Mouse (Mus musculus) hindbrain, postnatal 0 days (tissue): ENCODE measurements around the gene Azin2. TPM values are rescaled to one million over a fixed set of nuclear protein-coding genes. Genes with fewer than 3 reads are reported as not detected.

Source experiments
- ATAC-seq: fragments of 200-750 bp; cut with Nextera tagmentation; 2 replicates; pipeline ENCODE4 v1.8.0; 2017; ENCODE audit warnings: mild to moderate bottlenecking, moderate TSS enrichment, moderate library complexity
- DNase-seq: peaks from one replicate; pipeline ENCODE4 v3.0.0-alpha.2; 2015; ENCODE audit warnings: low spot score
- H3K27ac ChIP-seq: fragments of 300-500 bp; sonication (generic); 2 replicates; pipeline ENCODE4 v1.5.1; 2014; ENCODE audit warnings: mild to moderate bottlenecking
- H3K27me3 ChIP-seq: fragments of 300-500 bp; sonication (generic); 2 replicates; pipeline ENCODE4 v1.6.1; 2014; ENCODE audit warnings: low read length, mixed read lengths; ENCODE audit not compliant: insufficient read depth
- H3K36me3 ChIP-seq: fragments of 300-500 bp; sonication (generic); 2 replicates; pipeline ENCODE4 v1.6.1; 2014; ENCODE audit warnings: low read length, mixed read lengths; ENCODE audit not compliant: insufficient read depth
- H3K4me1 ChIP-seq: fragments of 300-500 bp; sonication (generic); 2 replicates; pipeline ENCODE4 v1.6.1; 2014; ENCODE audit warnings: antibody characterized with exemption, low read length, mixed read lengths; ENCODE audit not compliant: insufficient read depth
- H3K4me2 ChIP-seq: fragments of 300-500 bp; sonication (generic); 2 replicates; pipeline ENCODE4 v1.6.1; 2014; ENCODE audit warnings: low read depth, mild to moderate bottlenecking, low read length, moderate library complexity, mixed read lengths
- H3K4me3 ChIP-seq: fragments of 300-500 bp; sonication (generic); 2 replicates; pipeline ENCODE4 v1.5.1; 2014; ENCODE audit warnings: low read length
- H3K9ac ChIP-seq: fragments of 300-500 bp; sonication (generic); replicated peaks from 2 replicates; pipeline ENCODE4 v1.6.1; 2014; ENCODE audit warnings: mild to moderate bottlenecking, low read length, moderate library complexity, mixed read lengths
- H3K9me3 ChIP-seq: fragments of 300-500 bp; sonication (generic); 2 replicates; pipeline ENCODE4 v1.6.1; 2016; ENCODE audit warnings: low read length, mixed read lengths
- CTCF ChIP-seq: IDR thresholded peaks from 2 replicates; pipeline ENCODE4 v1.5.1; 2016; ENCODE audit warnings: antibody characterized with exemption, control low read depth, low read depth
- WGBS: fragments of 180-500 bp; shearing (Covaris S2); extraction: QIAGEN DNeasy Blood & Tissue Kit; methylation state at CpG from one replicate; pipeline ENCODE4 v1.1.7; 2014; 5-methylcytosine and 5-hydroxymethylcytosine counted together
- polyA plus RNA-seq: library from polyadenylated mRNA; unstranded; fragments of >200 nt; fragmentation: Nextera tagmentation; extraction: Ambion mirVana; gene quantifications from 2 replicates; pipeline ENCODE4 v1.2.1, GENCODE M21; 2015
- total RNA-seq: library from RNA; depleted of rRNA; stranded (reverse); fragments of >200 nt; gene quantifications from 2 replicates; pipeline ENCODE4 v1.2.3, GENCODE M21; 2014

Azin2 gene
- total and polyA plus RNA-seq, 2 experiments from 2014 or later, result 32.7 to 32.9 TPM

DNA sequence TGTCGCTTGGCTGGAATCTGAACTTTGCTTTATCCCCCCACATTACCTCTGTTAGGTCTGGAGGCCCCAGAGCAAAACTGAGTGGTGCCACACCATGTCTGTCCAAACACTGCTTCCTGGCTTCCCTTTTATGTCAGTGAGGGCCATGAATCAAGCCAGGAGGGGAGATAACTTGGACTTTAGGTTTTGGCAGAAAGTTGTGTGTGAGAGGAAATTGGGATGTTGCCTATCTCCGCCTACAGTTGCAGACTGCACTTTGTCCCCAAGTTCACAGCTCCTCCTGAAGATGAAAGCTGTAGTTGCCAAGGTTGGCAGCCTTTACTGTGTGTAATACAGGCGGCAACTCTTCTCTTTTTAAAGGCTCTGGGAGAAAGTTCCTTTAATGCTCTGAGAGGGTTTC is 38.5 kb upstream of the Azin2 start:
- Histone ChIP-seq H3K9me3 (no peaks in the 10 kb centered on the region), H3K9ac (no peak overlapping the region), H3K4me3 (no peak overlapping the region), H3K4me1 (no peaks in the 10 kb centered on the region), H3K4me2 (no peak overlapping the region), H3K27me3 (no peaks in the 10 kb centered on the region), H3K36me3 (peaks cover 26% of the 10 kb centered on the region), H3K27ac (no peak overlapping the region)
- DNase-seq (no peak), ATAC-seq (no peak)
- WGBS, result 87% methylated on average over 3 of the region's 3 CpGs
- no peak for TF ChIP-seq CTCF

DNA sequence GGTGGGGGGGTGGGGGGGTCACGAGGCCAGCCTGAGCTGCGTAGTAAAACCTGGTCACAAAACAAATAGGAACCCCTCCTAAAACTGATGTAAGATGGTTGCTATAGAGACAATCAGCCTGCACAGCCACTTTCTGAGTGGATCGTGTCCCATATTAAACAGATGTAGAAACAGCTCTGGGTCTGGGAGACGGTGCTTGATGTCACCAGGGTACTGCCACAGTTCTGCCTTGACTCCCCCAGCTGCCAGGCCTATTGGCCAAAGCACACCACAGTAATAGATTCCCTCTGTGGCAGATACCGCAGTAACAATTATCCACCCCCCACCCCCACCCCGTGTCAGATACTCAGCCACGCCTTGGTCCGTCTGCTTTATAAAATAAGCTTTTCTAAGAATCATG is 36.2 kb upstream of the Azin2 start:
- no peak overlapping the region for H3K4me3 ChIP-seq
- no peak overlapping the region for H3K4me2 ChIP-seq
- WGBS, result 80% methylated on average over 8 of the region's 8 CpGs
- no peaks in the 10 kb centered on the region for H3K27me3 ChIP-seq
- no peak for TF ChIP-seq CTCF
- H3K36me3 ChIP-seq, result peaks cover 18% of the 10 kb centered on the region
- H3K9me3 ChIP-seq, result no peaks in the 10 kb centered on the region
- H3K9ac ChIP-seq, result no peak overlapping the region
- no peak overlapping the region for H3K27ac ChIP-seq
- ATAC-seq (no peak), DNase-seq (no peak)
- peaks cover 11% of the 10 kb centered on the region for H3K4me1 ChIP-seq

DNA sequence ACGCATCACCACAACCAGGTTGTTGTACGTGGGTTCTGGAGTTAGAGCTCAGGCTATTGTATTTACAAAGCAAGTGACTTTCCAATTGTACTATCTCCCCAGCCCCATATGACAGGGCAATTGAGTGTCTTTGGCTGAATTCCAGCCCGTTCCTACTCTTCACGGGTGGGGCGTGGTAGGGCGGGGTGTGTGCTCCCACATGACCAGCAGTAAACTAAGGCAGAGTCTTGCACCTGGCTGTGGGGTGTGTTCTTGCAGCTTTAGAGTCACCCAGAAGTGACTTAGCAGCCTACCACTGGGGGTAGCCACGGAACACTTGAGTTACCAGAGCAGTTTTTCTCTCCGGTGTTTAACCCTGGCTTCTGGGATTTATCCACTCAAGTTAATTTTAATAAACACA is 35.0 kb upstream of the Azin2 start:
- Histone ChIP-seq H3K36me3 (peaks cover 15% of the 10 kb centered on the region), H3K4me3 (no peak overlapping the region), H3K4me2 (no peak overlapping the region), H3K9ac (no peak overlapping the region), H3K27me3 (no peaks in the 10 kb centered on the region), H3K4me1 (peaks cover 11% of the 10 kb centered on the region), H3K27ac (no peak overlapping the region), H3K9me3 (no peaks in the 10 kb centered on the region)
- ATAC-seq (no peak), DNase-seq (no peak)
- TF ChIP-seq CTCF, result no peak
- 73% methylated on average over 8 of the region's 8 CpGs for WGBS

DNA sequence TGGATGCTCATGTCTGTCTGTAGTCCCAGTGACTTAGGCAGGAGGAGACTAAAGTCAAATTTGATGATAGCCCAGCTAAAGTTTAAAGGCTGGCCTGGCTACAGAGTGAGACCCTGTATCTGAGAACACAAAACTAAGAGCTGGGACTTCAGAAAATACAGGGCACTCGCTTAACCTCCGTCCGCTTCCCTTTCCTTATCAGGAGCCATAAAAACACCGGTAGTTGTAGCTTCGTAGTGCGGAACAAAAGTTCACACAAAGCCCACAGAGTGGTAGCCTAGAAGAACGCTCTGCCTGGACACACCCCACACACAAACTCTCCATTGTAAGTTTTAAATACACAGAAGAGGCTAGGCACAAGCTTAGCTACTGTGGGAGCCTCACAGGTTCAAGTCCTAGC is 33.0 kb upstream of the Azin2 start:
- DNase-seq (no peak), ATAC-seq (no peak)
- Histone ChIP-seq H3K27ac (no peak overlapping the region), H3K9me3 (no peaks in the 10 kb centered on the region), H3K4me3 (no peak overlapping the region), H3K9ac (no peak overlapping the region), H3K4me1 (peaks cover 11% of the 10 kb centered on the region), H3K4me2 (no peak overlapping the region), H3K36me3 (no peaks in the 10 kb centered on the region), H3K27me3 (no peaks in the 10 kb centered on the region)
- WGBS, result 86% methylated on average over 7 of the region's 7 CpGs
- TF ChIP-seq CTCF, result no peak

GRCm38 (mm10) chr4:128993675-128994074 is 31.4 kb upstream of the Azin2 start:
- no peaks in the 10 kb centered on the region for H3K9me3 ChIP-seq
- H3K27ac ChIP-seq, result peak overlapping the region; percentile 75
- H3K9ac ChIP-seq, result peak overlapping the region; percentile 70
- no peak for TF ChIP-seq CTCF
- DNase-seq (peak; percentile 53), ATAC-seq (no peak)
- no peaks in the 10 kb centered on the region for H3K36me3 ChIP-seq
- peak overlapping the region; percentile 83 for H3K4me3 ChIP-seq
- no peaks in the 10 kb centered on the region for H3K27me3 ChIP-seq
- H3K4me2 ChIP-seq, result peak overlapping the region; percentile 94
- H3K4me1 ChIP-seq, result peaks cover 15% of the 10 kb centered on the region
- 2% methylated on average over 12 of the region's 12 CpGs for WGBS

- Histone ChIP-seq H3K36me3 (no peaks in the 10 kb centered on the region), H3K9ac (peak overlapping the region; percentile 70), H3K9me3 (no peaks in the 10 kb centered on the region), H3K27ac (peak overlapping the region; percentile 75), H3K4me2 (peak overlapping the region; percentile 94), H3K4me1 (peaks cover 15% of the 10 kb centered on the region), H3K27me3 (no peaks in the 10 kb centered on the region), H3K4me3 (peak overlapping the region; percentile 83)
- peak; percentile 97 for DNase-seq
- under 1% methylated on average over 49 of the region's 49 CpGs for WGBS
- peak; percentile 100 for ATAC-seq
- no peak for TF ChIP-seq CTCF
Observed at GRCm38 (mm10) chr4:128993025-128993662, 30.9 kb upstream of the Azin2 start.

GRCm38 (mm10) chr4:128992176-128992575 is 29.9 kb upstream of the Azin2 start:
- Histone ChIP-seq H3K4me3 (no peak overlapping the region), H3K36me3 (no peaks in the 10 kb centered on the region), H3K27ac (no peak overlapping the region), H3K4me2 (no peak overlapping the region), H3K9ac (no peak overlapping the region), H3K9me3 (no peaks in the 10 kb centered on the region), H3K4me1 (peaks cover 15% of the 10 kb centered on the region), H3K27me3 (no peaks in the 10 kb centered on the region)
- no peak for TF ChIP-seq CTCF
- WGBS, result 91% methylated on average over 3 of the region's 3 CpGs
- DNase-seq, result no peak
- ATAC-seq, result no peak
